In genomic region chr2:27565316-27566103, GRCm38 (mm10) we compare ENCODE assay signal across 17 mouse cellular contexts. TPM values are rescaled to one million over a fixed set of nuclear protein-coding genes. Genes with fewer than 3 reads are reported as not detected.
DNase-seq lines count a peak whose midpoint lies in the region; ATAC-seq lines count a peak whose summit lies in the region.
"Had no signal": no experiment of that assay in that cellular context is flagged by ENCODE, and none has a peak within 500 bp of the region (broad histone marks: within the 10 kb centered on the region; RNA-seq: fewer than 3 reads in every experiment).

No protein-coding gene starts in this region.

- peaks cover 22% of the 10 kb centered on the region for H3K4me1 ChIP-seq in hindbrain, embryonic 13.5 days (replicated peaks)
- peaks cover 14% of the 10 kb centered on the region for H3K4me1 ChIP-seq in hindbrain, embryonic 12.5 days
- peaks cover 14% of the 10 kb centered on the region for H3K4me1 ChIP-seq in heart, embryonic 11.5 days (ENCODE audit: control insufficient read depth, insufficient read depth, low read length)
- H3K4me1 ChIP-seq: forebrain, embryonic 15.5 days; liver, embryonic 15.5 days had no signal

- no peaks in the 10 kb centered on the region for H3K36me3 ChIP-seq in hindbrain, embryonic 13.5 days
- no peaks in the 10 kb centered on the region for H3K36me3 ChIP-seq in hindbrain, embryonic 12.5 days
- H3K36me3 ChIP-seq in heart, embryonic 11.5 days (ENCODE audit: control insufficient read depth, insufficient read depth, low read length) = no peaks in the 10 kb centered on the region
- H3K36me3 ChIP-seq: forebrain, embryonic 15.5 days; liver, embryonic 15.5 days; midbrain, embryonic 10.5 days had no signal

- H3K27me3 ChIP-seq in hindbrain, embryonic 13.5 days = peaks cover 68% of the 10 kb centered on the region
- H3K27me3 ChIP-seq in hindbrain, embryonic 12.5 days = peaks cover 27% of the 10 kb centered on the region
- H3K27me3 ChIP-seq in heart, embryonic 11.5 days (ENCODE audit: control insufficient read depth, insufficient read depth, low read length) = peaks cover 45% of the 10 kb centered on the region
- H3K27me3 ChIP-seq: liver, embryonic 15.5 days had no signal

- DNase-seq in lung, postnatal 36 days = peak; percentile 33
- DNase-seq in lung, postnatal 10 days = no peak
- no peak for DNase-seq in cerebellum, adult 8-10 months
- DNase-seq: gastrocnemius, postnatal 25 days; layer of hippocampus, adult 9-11 months; right cerebral cortex, postnatal 4 days; thymus, adult 2 months had no signal

- H3K9ac ChIP-seq in hindbrain, embryonic 13.5 days = 0 out of 2 replicates have a peak overlapping the region, but pooled peaks have one; percentile 5
- no peak overlapping the region for H3K9ac ChIP-seq in hindbrain, embryonic 12.5 days
- H3K9ac ChIP-seq in heart, embryonic 11.5 days (ENCODE audit: low read depth, low read length) = 0 out of 2 replicates have a peak overlapping the region, but pooled peaks have one; percentile 10
- H3K9ac ChIP-seq: forebrain, embryonic 15.5 days; liver, embryonic 15.5 days had no signal

- no peak overlapping the region for H3K4me2 ChIP-seq in hindbrain, embryonic 13.5 days
- no peak overlapping the region for H3K4me2 ChIP-seq in hindbrain, embryonic 12.5 days (replicated peaks)
- H3K4me2 ChIP-seq in heart, embryonic 11.5 days = no peak overlapping the region; the same call in 1 of the 2 replicates
- H3K4me2 ChIP-seq: forebrain, embryonic 15.5 days; liver, embryonic 15.5 days had no signal

- no peak overlapping the region for H3K4me3 ChIP-seq in hindbrain, embryonic 13.5 days
- H3K4me3 ChIP-seq in hindbrain, embryonic 12.5 days = no peak overlapping the region
- no peak overlapping the region for H3K4me3 ChIP-seq in heart, embryonic 11.5 days (ENCODE audit: low read depth, low read length)
- H3K4me3 ChIP-seq: forebrain, embryonic 15.5 days; liver, embryonic 15.5 days; midbrain, embryonic 10.5 days had no signal

- WGBS in hindbrain, embryonic 13.5 days = 63% methylated on average over 12 of the region's 12 CpGs
- 66% methylated on average over 12 of the region's 12 CpGs for WGBS in hindbrain, embryonic 12.5 days
- WGBS in heart, embryonic 11.5 days (ENCODE audit: insufficient replicate concordance) = 41% methylated on average over 12 of the region's 12 CpGs

- no peak for ATAC-seq in hindbrain, embryonic 13.5 days (ENCODE audit: low FRiP score)
- no peak for ATAC-seq in hindbrain, embryonic 12.5 days (ENCODE audit: low FRiP score)
- no peak for ATAC-seq in heart, embryonic 11.5 days (replicated peaks; ENCODE audit: insufficient number of reproducible peaks, low FRiP score, low TSS enrichment)
- ATAC-seq in megakaryocyte progenitor cell, adult 5-6 weeks (replicated peaks; ENCODE audit: poor library complexity) = 0 out of 2 replicates have a peak, but pooled peaks have one; percentile 26
- ATAC-seq: activated CD4-positive, CD25-positive, alpha-beta regulatory T cell, adult 4 months; forebrain, embryonic 15.5 days had no signal

- H3K9me3 ChIP-seq in hindbrain, embryonic 13.5 days = no peaks in the 10 kb centered on the region
- H3K9me3 ChIP-seq in hindbrain, embryonic 12.5 days (replicated peaks) = no peaks in the 10 kb centered on the region
- H3K9me3 ChIP-seq in heart, embryonic 11.5 days (replicated peaks; ENCODE audit: control insufficient read depth, low read length) = no peaks in the 10 kb centered on the region
- H3K9me3 ChIP-seq: forebrain, embryonic 15.5 days; liver, embryonic 15.5 days; midbrain, embryonic 10.5 days had no signal

- H3K27ac ChIP-seq in hindbrain, embryonic 13.5 days = no peak overlapping the region
- no peak overlapping the region for H3K27ac ChIP-seq in hindbrain, embryonic 12.5 days
- no peak overlapping the region for H3K27ac ChIP-seq in heart, embryonic 11.5 days (ENCODE audit: low read depth, low read length)
- H3K27ac ChIP-seq: forebrain, embryonic 15.5 days; hindbrain, postnatal 0 days; kidney, postnatal 0 days; liver, embryonic 15.5 days; midbrain, embryonic 10.5 days had no signal

RNA-seq across cellular contexts. Expression of gene Wdr5, which starts 50.6 kb away (rescaled TPM):
- 40.7 and 42.3 TPM in 2 replicates for polyA plus RNA-seq in hindbrain, embryonic 13.5 days (2015; fragmentation: Nextera tagmentation; extraction: Ambion mirVana)
- 51.4 and 55.3 TPM in 2 replicates for polyA plus RNA-seq in hindbrain, embryonic 12.5 days (2016; fragmentation: Nextera tagmentation; extraction: Ambion mirVana)
- 37.2 and 40.1 TPM in 2 replicates for polyA plus RNA-seq in heart, embryonic 11.5 days (2014; fragmentation: Nextera tagmentation; extraction: Ambion mirVana)
- 36.7 and 37.2 TPM in 2 replicates for total RNA-seq in megakaryocyte progenitor cell, adult 5-6 weeks (2015)
- total RNA-seq in megakaryocyte progenitor cell, adult 5-6 weeks (2017) = 85.6 and 87.3 TPM in 2 replicates

RNA-seq across cellular contexts. Expression of gene Brd3, which starts 58.0 kb away (rescaled TPM):
- 130 and 133 TPM in 2 replicates for polyA plus RNA-seq in hindbrain, embryonic 13.5 days (2015; fragmentation: Nextera tagmentation; extraction: Ambion mirVana)
- 134 and 141 TPM in 2 replicates for polyA plus RNA-seq in hindbrain, embryonic 12.5 days (2016; fragmentation: Nextera tagmentation; extraction: Ambion mirVana)
- polyA plus RNA-seq in heart, embryonic 11.5 days (2014; fragmentation: Nextera tagmentation; extraction: Ambion mirVana) = 99.5 and 116 TPM in 2 replicates
- 52.4 and 54.7 TPM in 2 replicates for total RNA-seq in megakaryocyte progenitor cell, adult 5-6 weeks (2015)
- 26.7 and 29.4 TPM in 2 replicates for total RNA-seq in megakaryocyte progenitor cell, adult 5-6 weeks (2017)
